Mouse (Mus musculus): ENCODE measurements at regions not wholly inside any gene's neighbourhood (a gene's known extent, or its start where the extent isn't known, plus 50 kb on each side); places are given as distances from the start of the nearest gene placed in this dataset.

GRCm38 (mm10) chr16:55168433-55168832, 129.4 kb downstream of the Zpld1 start:
- no peak for TF ChIP-seq CHD2 (IDR thresholded peaks at IDR 0.05; ENCODE audit: low read depth, low read length)
- no peak for TF ChIP-seq ZNF384 (IDR thresholded peaks at IDR 0.05; ENCODE audit: low read depth, low read length)
